Mouse (Mus musculus): ENCODE measurements around the gene Coa5.

Gene Coa5

GRCm38 (mm10) chr1:37429366-37430296 lies at the start of gene Coa5, which contains the start of gene Unc50:
TSS of gene Coa5 (minus strand) at chr1:37430103.
TSS of gene Unc50 (plus strand) at chr1:37430139.
- DNase-seq (ENCODE audit: low spot score) = peak; percentile 92

GRCm38 (mm10) chr1:37479074-37479473 lies 49.2 kb upstream of the Coa5 start:
- DNase-seq (ENCODE audit: low spot score) = peak; percentile 78

- DNase-seq (ENCODE audit: low spot score) = peak; percentile 90
These were observed 48.5 kb upstream of the Coa5 start for GRCm38 (mm10) chr1:37478416-37478815.

GRCm38 (mm10) chr1:37477928-37478327 lies 48.0 kb upstream of the Coa5 start:
- no peak for DNase-seq (ENCODE audit: low spot score)

- no peak for DNase-seq (ENCODE audit: low spot score)
These were observed 47.3 kb upstream of the Coa5 start for GRCm38 (mm10) chr1:37477250-37477649.

GRCm38 (mm10) chr1:37475312-37475711 lies 45.4 kb upstream of the Coa5 start:
- DNase-seq (ENCODE audit: low spot score) = no peak

- DNase-seq (ENCODE audit: low spot score) = no peak
These were observed 44.8 kb upstream of the Coa5 start for GRCm38 (mm10) chr1:37474634-37475190.

GRCm38 (mm10) chr1:37474046-37474445 lies 44.1 kb upstream of the Coa5 start:
- DNase-seq (ENCODE audit: low spot score) = no peak

- no peak for DNase-seq (ENCODE audit: low spot score)
These were observed 43.3 kb upstream of the Coa5 start for GRCm38 (mm10) chr1:37473251-37473650.

- DNase-seq (ENCODE audit: low spot score) = no peak
These were observed 41.6 kb upstream of the Coa5 start for GRCm38 (mm10) chr1:37471179-37472148.

GRCm38 (mm10) chr1:37469007-37469406 lies 39.1 kb upstream of the Coa5 start:
- DNase-seq (ENCODE audit: low spot score) = no peak

- DNase-seq (ENCODE audit: low spot score) = no peak
These were observed 37.9 kb upstream of the Coa5 start for GRCm38 (mm10) chr1:37467806-37468205.

GRCm38 (mm10) chr1:37466322-37466995 lies 36.6 kb upstream of the Coa5 start:
- no peak for DNase-seq (ENCODE audit: low spot score)

GRCm38 (mm10) chr1:37464878-37465452 lies 35.1 kb upstream of the Coa5 start:
- no peak for DNase-seq (ENCODE audit: low spot score)

- DNase-seq (ENCODE audit: low spot score) = no peak
These were observed 27.6 kb upstream of the Coa5 start for GRCm38 (mm10) chr1:37457546-37457945.

GRCm38 (mm10) chr1:37451270-37451669 lies 21.4 kb upstream of the Coa5 start:
- DNase-seq (ENCODE audit: low spot score) = no peak

- DNase-seq (ENCODE audit: low spot score) = no peak
These were observed 18.6 kb upstream of the Coa5 start for GRCm38 (mm10) chr1:37448361-37449095.

GRCm38 (mm10) chr1:37442848-37443835 lies 13.2 kb upstream of the Coa5 start:
- no peak for DNase-seq (ENCODE audit: low spot score)

GRCm38 (mm10) chr1:37436419-37436818 lies 6.5 kb upstream of the Coa5 start:
- peak; percentile 60 for DNase-seq (ENCODE audit: low spot score)

Measured in c-Kit-positive CD71-positive TER-119-positive erythroid progenitor cells, embryonic 14.5 days (primary cell).